Mouse (Mus musculus): Measurements from ENCODE around the gene Bri3. TPM values are rescaled to one million over a fixed set of nuclear protein-coding genes. Genes with fewer than 3 reads are reported as not detected.

Bri3 gene
- polyA plus RNA-seq, 1 experiment: 154 TPM

GRCm38 (mm10) chr5:144234222-144234621, 10.0 kb upstream of the Bri3 start:
- Histone ChIP-seq H3K27ac (ENCODE audit: insufficient read depth, low read depth, low read length) (no peak overlapping the region), H3K36me3 (ENCODE audit: control insufficient read depth, insufficient read depth, low read length) (no peaks in the 10 kb centered on the region), H3K4me3 (ENCODE audit: low read depth, low read length) (no peak overlapping the region), H3K4me1 (ENCODE audit: control insufficient read depth, insufficient read depth, insufficient read length, low read length) (no peaks in the 10 kb centered on the region), H3K27me3 (ENCODE audit: control insufficient read depth, insufficient read depth, low read length) (no peaks in the 10 kb centered on the region)
- TF ChIP-seq POLR2A (IDR thresholded peaks at IDR 0.05; ENCODE audit: low read depth, low read length): no peak
- TF ChIP-seq CTCF (IDR thresholded peaks at IDR 0.05; ENCODE audit: extremely low read depth, insufficient read length, insufficient replicate concordance, low read depth, low read length): no peak
- WGBS: 74% methylated on average over 6 of the region's 6 CpGs

- Histone ChIP-seq H3K27ac (ENCODE audit: insufficient read depth, low read depth, low read length) (no peak overlapping the region), H3K27me3 (ENCODE audit: control insufficient read depth, insufficient read depth, low read length) (no peaks in the 10 kb centered on the region), H3K36me3 (ENCODE audit: control insufficient read depth, insufficient read depth, low read length) (no peaks in the 10 kb centered on the region), H3K4me1 (ENCODE audit: control insufficient read depth, insufficient read depth, insufficient read length, low read length) (no peaks in the 10 kb centered on the region), H3K4me3 (ENCODE audit: low read depth, low read length) (no peak overlapping the region)
- TF ChIP-seq POLR2A (IDR thresholded peaks at IDR 0.05; ENCODE audit: low read depth, low read length) (no peak), CTCF (IDR thresholded peaks at IDR 0.05; ENCODE audit: extremely low read depth, insufficient read length, insufficient replicate concordance, low read depth, low read length) (no peak)
- WGBS: 86% methylated on average over 7 of the region's 7 CpGs
Observed at GRCm38 (mm10) chr5:144234714-144235113, 9.5 kb upstream of the Bri3 start.

GRCm38 (mm10) chr5:144238969-144239368, 5.3 kb upstream of the Bri3 start:
- WGBS: 85% methylated on average over 1 of the region's 1 CpGs
- TF ChIP-seq CTCF (IDR thresholded peaks at IDR 0.05; ENCODE audit: extremely low read depth, insufficient read length, insufficient replicate concordance, low read depth, low read length): no peak
- no peak for TF ChIP-seq POLR2A (IDR thresholded peaks at IDR 0.05; ENCODE audit: low read depth, low read length)
- no peaks in the 10 kb centered on the region for H3K27me3 ChIP-seq (ENCODE audit: control insufficient read depth, insufficient read depth, low read length)
- H3K4me3 ChIP-seq (ENCODE audit: low read depth, low read length): no peak overlapping the region
- H3K27ac ChIP-seq (ENCODE audit: insufficient read depth, low read depth, low read length): no peak overlapping the region
- H3K4me1 ChIP-seq (ENCODE audit: control insufficient read depth, insufficient read depth, insufficient read length, low read length): no peaks in the 10 kb centered on the region
- no peaks in the 10 kb centered on the region for H3K36me3 ChIP-seq (ENCODE audit: control insufficient read depth, insufficient read depth, low read length)

- TF ChIP-seq CTCF (IDR thresholded peaks at IDR 0.05; ENCODE audit: extremely low read depth, insufficient read length, insufficient replicate concordance, low read depth, low read length) (no peak), POLR2A (IDR thresholded peaks at IDR 0.05; ENCODE audit: low read depth, low read length) (no peak)
- Histone ChIP-seq H3K4me1 (ENCODE audit: control insufficient read depth, insufficient read depth, insufficient read length, low read length) (peaks cover 9% of the 10 kb centered on the region; the same call in 1 of the 2 replicates), H3K4me3 (ENCODE audit: low read depth, low read length) (no peak overlapping the region), H3K27me3 (ENCODE audit: control insufficient read depth, insufficient read depth, low read length) (no peaks in the 10 kb centered on the region), H3K36me3 (ENCODE audit: control insufficient read depth, insufficient read depth, low read length) (no peaks in the 10 kb centered on the region), H3K27ac (ENCODE audit: insufficient read depth, low read depth, low read length) (no peak overlapping the region)
- WGBS: 81% methylated on average over 2 of the region's 2 CpGs
Observed at GRCm38 (mm10) chr5:144245592-144245991, 1.4 kb downstream of the Bri3 start.

GRCm38 (mm10) chr5:144246669-144247068, 2.4 kb downstream of the Bri3 start:
- WGBS: 27% methylated on average over 7 of the region's 7 CpGs
- Histone ChIP-seq H3K4me1 (ENCODE audit: control insufficient read depth, insufficient read depth, insufficient read length, low read length) (peaks cover 11% of the 10 kb centered on the region), H3K36me3 (ENCODE audit: control insufficient read depth, insufficient read depth, low read length) (no peaks in the 10 kb centered on the region), H3K4me3 (ENCODE audit: low read depth, low read length) (no peak overlapping the region), H3K27ac (ENCODE audit: insufficient read depth, low read depth, low read length) (no peak overlapping the region), H3K27me3 (ENCODE audit: control insufficient read depth, insufficient read depth, low read length) (no peaks in the 10 kb centered on the region)
- no peak for TF ChIP-seq POLR2A (IDR thresholded peaks at IDR 0.05; ENCODE audit: low read depth, low read length)
- no peak for TF ChIP-seq CTCF (IDR thresholded peaks at IDR 0.05; ENCODE audit: extremely low read depth, insufficient read length, insufficient replicate concordance, low read depth, low read length)

- WGBS: 38% methylated on average over 10 of the region's 10 CpGs
- Histone ChIP-seq H3K36me3 (ENCODE audit: control insufficient read depth, insufficient read depth, low read length) (no peaks in the 10 kb centered on the region), H3K27me3 (ENCODE audit: control insufficient read depth, insufficient read depth, low read length) (no peaks in the 10 kb centered on the region), H3K4me3 (ENCODE audit: low read depth, low read length) (no peak overlapping the region), H3K27ac (ENCODE audit: insufficient read depth, low read depth, low read length) (peak overlapping the region; percentile 29; the same call in 1 of the 2 replicates), H3K4me1 (ENCODE audit: control insufficient read depth, insufficient read depth, insufficient read length, low read length) (peaks cover 12% of the 10 kb centered on the region)
- TF ChIP-seq CTCF (IDR thresholded peaks at IDR 0.05; ENCODE audit: extremely low read depth, insufficient read length, insufficient replicate concordance, low read depth, low read length) (no peak), POLR2A (IDR thresholded peaks at IDR 0.05; ENCODE audit: low read depth, low read length) (no peak)
Observed at GRCm38 (mm10) chr5:144247307-144247706, 3.1 kb downstream of the Bri3 start.

- H3K27me3 ChIP-seq (ENCODE audit: control insufficient read depth, insufficient read depth, low read length): no peaks in the 10 kb centered on the region
- peaks cover 14% of the 10 kb centered on the region for H3K4me1 ChIP-seq (ENCODE audit: control insufficient read depth, insufficient read depth, insufficient read length, low read length)
- peak overlapping the region; percentile 29 for H3K27ac ChIP-seq (ENCODE audit: insufficient read depth, low read depth, low read length)
- WGBS: 13% methylated on average over 10 of the region's 10 CpGs
- no peaks in the 10 kb centered on the region for H3K36me3 ChIP-seq (ENCODE audit: control insufficient read depth, insufficient read depth, low read length)
- TF ChIP-seq CTCF (IDR thresholded peaks at IDR 0.05; ENCODE audit: extremely low read depth, insufficient read length, insufficient replicate concordance, low read depth, low read length) (no peak), POLR2A (IDR thresholded peaks at IDR 0.05; ENCODE audit: low read depth, low read length) (no peak)
- no peak overlapping the region for H3K4me3 ChIP-seq (ENCODE audit: low read depth, low read length)
Observed at GRCm38 (mm10) chr5:144247906-144248585, 3.8 kb downstream of the Bri3 start.

Data from small intestine, adult 2 months (tissue).